Mouse (Mus musculus) yolk sac, embryonic 10.5 days (tissue): ENCODE measurements around the gene Rdx.

Experiments used
- DNase-seq: peaks from one replicate; pipeline ENCODE4 v3.0.0-alpha.2; 2017; ENCODE audit warnings: low spot score

Rdx gene

GRCm38 (mm10) chr9:52113091-52113490 is 66.1 kb downstream of the Rdx start:
- DNase-seq = no peak

- DNase-seq = no peak
These were observed 72.2 kb downstream of the Rdx start for GRCm38 (mm10) chr9:52119212-52119611.

GRCm38 (mm10) chr9:52125225-52125624 is 78.3 kb downstream of the Rdx start:
- DNase-seq = no peak

DNA sequence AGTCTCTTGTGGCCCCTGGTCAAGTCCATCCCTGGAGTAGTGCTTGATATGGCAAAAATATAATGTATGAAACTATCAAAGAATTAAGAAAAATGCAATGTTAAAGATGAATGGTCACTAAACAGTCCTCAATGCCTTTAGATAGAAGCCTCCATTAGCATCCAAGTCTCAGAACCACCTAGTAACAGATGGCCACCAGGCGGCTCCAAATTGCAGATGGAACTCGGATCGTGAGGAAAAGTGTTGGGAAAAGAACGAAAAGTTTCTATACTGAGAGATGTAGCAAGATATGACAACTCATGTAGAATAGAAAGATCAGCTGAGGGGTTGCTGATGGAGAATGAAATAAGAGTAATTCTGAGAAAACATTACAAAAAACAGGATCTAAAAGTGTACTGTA is 83.4 kb downstream of the Rdx start:
- DNase-seq = no peak

DNA sequence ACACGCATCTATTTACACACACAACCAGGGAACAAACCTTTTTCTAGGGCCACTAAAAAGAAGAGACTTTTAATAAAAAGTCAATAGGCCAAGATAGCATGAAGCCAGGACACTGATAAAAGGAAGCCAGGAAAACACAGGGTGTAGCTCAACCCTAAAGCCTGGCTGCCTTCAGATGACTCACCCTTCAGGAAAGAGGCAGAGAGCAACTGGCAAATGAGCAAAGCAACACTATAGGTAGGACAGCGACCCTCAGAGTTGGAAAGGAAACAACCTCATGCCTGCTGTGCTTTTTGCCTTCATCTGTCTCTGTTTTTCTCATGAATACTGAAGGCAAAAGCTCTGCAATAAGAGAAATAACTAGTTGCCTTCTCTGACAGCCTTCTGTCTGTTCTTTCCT is 85.8 kb downstream of the Rdx start:
- DNase-seq = no peak
